Mouse (Mus musculus) left cerebral cortex, adult 9 months (tissue): ENCODE measurements around the gene Gm7247.
"Not testable (repeated sequence)": the region's sequence is repeated elsewhere in the genome, so short reads cannot be mapped to it uniquely, and the experiment has no call there.

Source experiments
- DNase-seq, 2 experiments: peaks; one replicate each; pipeline ENCODE4 v3.0.0; 2022; ENCODE audit warnings: low spot score in 2 of 2

Gm7247 gene

DNA sequence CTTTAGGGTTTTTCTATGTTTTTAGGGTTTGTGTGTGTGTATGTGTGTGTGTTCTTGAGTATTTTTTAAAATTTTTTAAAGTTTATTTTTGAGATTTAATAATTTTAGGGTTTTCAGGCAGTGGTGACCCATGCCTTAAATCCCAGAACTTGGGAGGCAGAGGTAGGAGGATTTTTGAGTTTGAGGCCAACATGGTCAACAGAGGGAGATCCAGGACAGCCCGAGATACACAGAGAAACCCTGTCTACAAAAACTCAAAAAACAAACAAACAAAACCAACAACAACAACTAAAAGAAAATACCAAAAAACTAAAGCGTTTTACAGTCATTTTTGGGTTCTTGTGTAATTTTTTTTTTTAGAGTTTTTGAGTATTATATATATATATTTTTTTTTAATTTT is 134.2 kb downstream of the Gm7247 start:
- no peak for DNase-seq

DNA sequence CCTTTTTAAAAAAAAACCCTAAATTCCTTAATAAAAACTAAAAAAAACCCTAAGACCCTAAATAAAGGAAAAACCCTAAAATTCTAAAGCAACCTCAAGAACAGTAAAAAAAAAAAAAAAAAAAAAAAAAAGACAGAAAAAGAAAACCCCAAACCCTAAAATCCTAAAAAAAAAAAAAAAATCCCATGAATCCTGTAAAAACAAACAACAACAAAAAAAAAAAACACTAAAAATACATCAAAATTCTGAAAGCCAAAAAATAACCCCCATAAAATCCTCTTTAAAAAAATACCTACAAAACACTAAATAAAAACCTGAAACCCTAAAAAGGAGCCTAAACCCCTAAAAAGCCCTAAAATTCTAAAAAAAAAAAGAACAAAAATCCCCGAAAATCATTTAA is 135.4 kb downstream of the Gm7247 start:
- DNase-seq, result no peak

DNA sequence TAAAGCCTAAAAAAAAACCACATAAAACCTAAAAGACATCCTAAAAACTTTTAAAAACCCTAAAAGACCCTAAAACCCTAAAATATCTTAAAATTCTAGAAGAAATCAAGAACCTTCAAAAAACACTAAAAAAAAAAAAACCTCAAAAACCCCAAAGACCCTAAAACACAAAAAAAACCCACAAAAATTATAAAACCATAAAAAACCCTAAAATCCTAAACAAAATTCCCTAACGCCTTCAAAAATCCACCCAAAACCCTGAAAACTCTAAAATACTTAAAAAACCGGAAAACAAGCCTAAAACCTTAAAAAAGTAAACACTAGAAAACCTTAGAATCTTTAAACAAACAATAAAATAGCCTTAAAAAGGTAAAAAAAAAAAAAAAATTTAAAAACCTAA is 136.4 kb downstream of the Gm7247 start:
- DNase-seq, result no peak

DNA sequence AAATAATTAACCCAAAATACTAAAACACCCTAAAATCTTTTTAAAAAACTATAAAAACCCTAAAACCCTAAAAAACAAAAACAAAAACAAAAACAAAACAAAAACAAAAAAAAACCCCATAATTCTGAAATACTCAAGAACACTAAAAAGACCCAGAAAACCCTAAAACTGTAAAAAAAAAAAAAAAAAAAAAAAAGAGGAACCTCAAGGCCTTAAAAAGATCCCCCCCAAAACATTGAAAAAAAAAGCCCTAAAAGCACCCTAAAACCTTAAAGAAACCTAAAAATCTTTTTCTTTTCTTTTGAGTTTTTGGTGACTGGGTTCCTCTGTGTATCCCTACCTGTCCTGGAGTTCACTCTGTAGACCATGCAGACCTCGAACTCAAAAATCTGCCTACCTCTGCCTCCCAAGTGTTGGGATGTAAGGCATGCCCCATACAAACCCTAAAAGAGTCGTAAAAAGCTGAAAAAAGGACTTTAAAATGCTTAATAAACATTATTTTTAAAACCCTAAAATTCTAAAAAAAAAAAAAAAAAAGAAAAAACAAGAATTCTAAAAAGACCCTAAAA is 138.2 kb downstream of the Gm7247 start:
- DNase-seq, result no peak

DNA sequence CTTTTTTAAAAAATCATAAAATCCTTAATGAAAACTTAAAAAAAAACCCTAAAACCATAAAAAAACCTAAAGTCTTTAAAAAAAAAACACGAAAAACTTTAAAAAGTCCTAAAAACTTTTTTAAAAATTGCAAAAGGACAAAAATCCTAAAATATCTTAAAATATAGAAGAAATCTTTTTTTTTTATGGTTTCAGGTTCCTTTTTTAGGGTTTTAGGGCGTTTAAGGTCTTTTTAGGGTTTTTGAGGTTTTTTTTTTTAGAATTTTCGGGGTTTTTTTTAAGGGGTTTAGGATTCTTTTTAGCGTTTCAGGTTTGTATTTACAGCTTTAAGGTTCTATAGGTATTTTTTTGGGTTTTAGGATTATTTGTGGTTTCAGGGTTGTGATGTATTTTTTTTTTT is 138.9 kb downstream of the Gm7247 start:
- DNase-seq, result no peak

DNA sequence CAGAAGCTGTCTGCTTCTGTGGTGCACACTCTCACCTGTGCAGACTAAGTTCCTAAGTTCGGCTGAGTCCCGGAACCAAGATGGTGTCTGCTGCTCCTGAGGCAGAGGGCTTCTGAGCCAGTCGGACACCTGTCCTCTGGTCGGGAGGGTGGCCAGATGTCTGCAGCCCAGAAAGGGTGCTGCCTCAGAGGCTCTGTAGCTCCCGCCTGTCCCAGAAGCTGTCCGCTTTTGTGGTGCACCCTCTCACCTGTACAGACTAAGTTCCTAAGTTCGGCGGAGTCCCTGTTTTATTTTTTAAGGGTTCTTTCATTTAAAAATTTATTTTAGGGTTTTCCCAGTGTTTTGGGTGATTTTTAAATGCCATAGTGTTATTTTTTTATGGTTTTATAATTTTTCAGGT is 145.9 kb downstream of the Gm7247 start:
- DNase-seq, result no peak

DNA sequence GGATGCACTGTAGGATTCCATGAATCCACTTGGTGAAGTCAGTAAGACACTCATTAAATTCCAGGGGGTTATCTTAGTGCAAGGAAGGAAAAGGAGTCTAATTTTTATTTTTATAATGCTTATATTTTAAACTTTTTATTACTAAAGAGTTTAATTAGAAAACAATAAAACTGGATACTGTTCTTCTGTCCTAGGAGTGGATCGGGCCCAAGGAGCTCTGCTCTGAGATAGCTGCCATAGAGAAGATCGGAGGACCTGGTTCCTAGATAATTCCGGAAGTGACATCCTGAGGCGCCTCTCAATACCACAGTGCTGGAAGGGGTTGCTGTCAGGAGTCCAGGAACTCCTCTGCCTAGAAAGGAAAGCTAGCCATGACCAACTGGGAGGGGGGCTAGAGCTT is 190.9 kb downstream of the Gm7247 start, which contains the start of gene Gm5622:
Gene Gm5622, plus strand, starts transcription at position 301 of the 400 bp plus-strand sequence.
- no peak for DNase-seq

DNA sequence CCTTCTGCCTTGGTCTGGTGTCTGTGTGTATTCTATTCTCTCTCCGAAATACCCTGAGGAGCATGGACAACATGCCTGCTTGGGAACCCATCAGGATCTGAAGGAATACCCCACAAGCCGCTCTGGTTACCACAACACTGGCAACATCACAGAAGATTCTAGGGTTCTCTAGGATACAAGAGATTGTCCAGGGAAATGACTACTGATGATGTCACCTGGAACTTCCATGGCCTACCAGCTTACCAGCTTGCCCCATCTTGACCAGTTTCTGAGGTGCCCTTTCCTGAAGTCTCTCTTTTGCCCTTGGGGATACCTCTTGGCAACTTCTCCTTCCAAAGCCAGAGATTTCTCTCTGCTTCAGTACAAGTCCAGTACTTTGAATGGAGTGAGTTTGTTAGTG is 212.4 kb downstream of the Gm7247 start, which contains the start of gene Gm17175:
Gene Gm17175, minus strand, starts transcription at position 101 of the 400 bp plus-strand sequence.
- DNase-seq, result not testable (repeated sequence)

DNA sequence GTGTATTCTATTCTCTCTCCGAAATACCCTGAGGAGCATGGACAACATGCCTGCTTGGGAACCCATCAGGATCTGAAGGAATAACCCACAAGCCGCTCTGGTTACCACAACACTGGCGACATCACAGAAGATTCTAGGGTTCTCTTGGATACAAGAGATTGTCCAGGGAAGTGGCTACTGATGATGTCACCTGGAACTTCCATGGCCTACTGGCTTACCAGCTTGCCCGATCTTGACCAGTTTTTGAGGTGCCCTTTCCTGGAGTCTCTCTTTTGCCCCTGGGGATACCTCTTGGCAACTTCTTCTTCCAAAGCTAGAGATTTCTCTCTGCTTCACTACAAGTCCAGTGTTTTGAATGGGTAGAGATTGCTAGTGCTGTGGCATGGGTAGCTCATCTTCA is 230.5 kb downstream of the Gm7247 start, which contains the start of gene Gm17174:
Gene Gm17174, minus strand, starts transcription at position 101 of the 400 bp plus-strand sequence.
- DNase-seq, result not testable (repeated sequence)

DNA sequence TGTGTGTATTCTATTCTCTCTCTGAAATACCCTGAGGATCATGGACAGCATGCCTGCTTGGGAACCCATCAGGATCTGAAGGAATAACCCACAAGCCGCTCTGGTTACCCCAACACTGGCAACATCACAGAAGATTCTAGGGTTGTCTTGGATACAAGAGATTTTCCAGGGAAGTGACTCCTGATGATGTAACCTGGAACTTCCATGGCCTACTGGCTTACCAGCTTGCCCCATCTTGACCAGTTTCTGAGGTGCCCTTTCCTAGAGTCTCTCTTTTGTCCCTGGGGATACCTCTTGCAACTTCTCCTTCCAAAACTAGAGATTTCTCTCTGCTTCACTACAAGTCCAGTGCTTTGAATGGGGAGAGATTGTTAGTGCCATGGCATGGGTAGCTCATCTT is 249.7 kb downstream of the Gm7247 start, which contains the start of gene Gm17078:
Gene Gm17078, minus strand, starts transcription at position 101 of the 400 bp plus-strand sequence.
- DNase-seq, result no peak
